Mouse (Mus musculus): ENCODE data around the gene Slc22a23.

GRCm38 (mm10) chr13:34253736-34254135, 91.2 kb downstream of the Slc22a23 start:
- TF ChIP-seq CTCF (conservative IDR thresholded peaks at IDR 0.05 in 1 of 2, IDR thresholded peaks at IDR 0.05 in 1 of 2; ENCODE audit: low read depth in 2 of 2, low read length in 2 of 2) (no peak), POLR2A (IDR thresholded peaks at IDR 0.05; ENCODE audit: low read depth, low read length) (no peak), KAT2A (IDR thresholded peaks at IDR 0.05; ENCODE audit: insufficient replicate concordance, low read length) (no peak), SMC3 (IDR thresholded peaks at IDR 0.05; ENCODE audit: low read depth, low read length) (no peak)
